Mouse (Mus musculus): ENCODE data around the gene Nrde2. TPM values are rescaled to one million over a fixed set of nuclear protein-coding genes. Genes with fewer than 3 reads are reported as not detected.
"Not testable (repeated sequence)": the region's sequence is repeated elsewhere in the genome, so short reads cannot be mapped to it uniquely, and the experiment has no call there.

Gene Nrde2
- polyA plus RNA-seq, 1 experiment from 2014 or later, result 10.8 TPM

DNA sequence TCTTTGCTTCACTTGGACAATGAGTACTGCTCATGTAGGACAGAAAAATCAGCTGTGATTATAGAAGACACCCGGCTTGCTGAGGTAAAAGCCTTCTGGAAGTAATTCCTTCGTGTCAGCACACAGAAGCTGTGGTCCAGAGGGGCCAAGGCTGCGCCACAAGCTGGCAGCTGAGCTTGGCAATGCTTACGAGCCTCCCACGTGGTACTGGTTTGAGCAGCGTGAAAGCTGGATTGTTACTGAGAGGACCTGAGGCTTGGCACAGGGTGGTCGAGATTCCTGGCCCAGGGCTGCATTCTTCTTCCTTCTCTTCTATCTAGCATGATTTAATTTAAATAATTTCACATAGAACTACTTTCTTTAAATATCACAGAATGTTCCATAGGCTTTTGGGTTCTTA, 37.3 kb upstream of the Nrde2 start:
- H3K9ac ChIP-seq, result no peak overlapping the region
- no peaks in the 10 kb centered on the region for H3K36me3 ChIP-seq
- H3K4me1 ChIP-seq (replicated peaks), result peaks cover 15% of the 10 kb centered on the region
- no peaks in the 10 kb centered on the region for H3K27me3 ChIP-seq (replicated peaks)
- no peak overlapping the region for H3K4me3 ChIP-seq
- no peak overlapping the region for H3K4me2 ChIP-seq
- 64% methylated on average over 7 of the region's 7 CpGs for WGBS
- ATAC-seq (ENCODE audit: insufficient number of reproducible peaks, low FRiP score), result no peak
- H3K27ac ChIP-seq (ENCODE audit: poor library complexity, severe bottlenecking), result no peak overlapping the region
- no peaks in the 10 kb centered on the region for H3K9me3 ChIP-seq (replicated peaks)

DNA sequence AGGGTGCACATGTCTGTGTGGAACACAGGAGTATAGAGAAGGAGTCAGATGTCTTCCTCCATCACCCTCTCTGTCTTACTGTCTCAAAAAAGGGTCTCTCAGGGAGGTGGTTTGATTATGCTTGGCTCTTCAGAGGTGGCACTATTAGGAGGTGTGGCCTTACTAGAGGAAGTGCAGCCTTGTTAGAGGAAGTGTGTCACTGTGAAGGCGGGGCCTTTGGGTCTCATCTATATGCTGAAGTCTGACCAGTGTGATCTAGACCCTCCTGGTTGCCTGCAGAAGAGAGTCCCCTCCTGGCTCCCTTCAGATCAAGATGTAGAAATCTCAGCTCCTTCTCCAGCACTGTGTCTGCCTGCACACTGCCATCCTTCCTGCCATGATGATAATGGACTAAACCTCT, 34.7 kb upstream of the Nrde2 start:
- ATAC-seq (ENCODE audit: insufficient number of reproducible peaks, low FRiP score), result no peak
- Histone ChIP-seq H3K4me3 (no peak overlapping the region), H3K9me3 (replicated peaks) (no peaks in the 10 kb centered on the region), H3K9ac (no peak overlapping the region), H3K4me1 (replicated peaks) (peaks cover 4% of the 10 kb centered on the region; the same call in 1 of the 2 replicates), H3K27ac (ENCODE audit: poor library complexity, severe bottlenecking) (no peak overlapping the region), H3K4me2 (no peak overlapping the region), H3K27me3 (replicated peaks) (no peaks in the 10 kb centered on the region), H3K36me3 (no peaks in the 10 kb centered on the region)
- 76% methylated on average over 1 of the region's 1 CpGs for WGBS

DNA sequence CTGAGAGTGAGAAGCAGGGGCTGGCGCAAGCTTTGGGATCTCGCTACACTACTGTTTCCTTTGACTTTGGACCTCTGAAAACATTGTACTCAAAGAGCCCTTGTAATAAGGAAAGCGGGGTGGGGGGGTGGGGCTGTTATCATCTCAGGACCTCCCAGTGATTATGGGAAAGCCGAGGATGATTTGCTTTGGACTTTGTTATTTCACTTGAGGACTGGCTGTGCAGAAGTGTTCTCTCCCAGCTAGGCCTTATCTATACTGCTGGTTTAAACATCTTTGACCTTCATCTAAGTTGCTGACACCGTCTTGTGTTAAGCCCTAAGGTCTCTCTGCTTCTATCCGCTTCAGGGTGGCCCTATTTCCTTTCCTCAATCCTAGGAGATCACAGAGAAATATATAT, 31.3 kb upstream of the Nrde2 start:
- H3K9ac ChIP-seq, result no peak overlapping the region
- no peaks in the 10 kb centered on the region for H3K9me3 ChIP-seq (replicated peaks)
- H3K4me1 ChIP-seq (replicated peaks), result 0 out of 2 replicates have a peak, but pooled peaks cover 3% of the 10 kb centered on the region
- WGBS, result 66% methylated on average over 6 of the region's 6 CpGs
- no peak overlapping the region for H3K4me2 ChIP-seq
- no peak overlapping the region for H3K27ac ChIP-seq (ENCODE audit: poor library complexity, severe bottlenecking)
- no peak overlapping the region for H3K4me3 ChIP-seq
- H3K36me3 ChIP-seq, result no peaks in the 10 kb centered on the region
- no peak for ATAC-seq (ENCODE audit: insufficient number of reproducible peaks, low FRiP score)
- no peaks in the 10 kb centered on the region for H3K27me3 ChIP-seq (replicated peaks)

DNA sequence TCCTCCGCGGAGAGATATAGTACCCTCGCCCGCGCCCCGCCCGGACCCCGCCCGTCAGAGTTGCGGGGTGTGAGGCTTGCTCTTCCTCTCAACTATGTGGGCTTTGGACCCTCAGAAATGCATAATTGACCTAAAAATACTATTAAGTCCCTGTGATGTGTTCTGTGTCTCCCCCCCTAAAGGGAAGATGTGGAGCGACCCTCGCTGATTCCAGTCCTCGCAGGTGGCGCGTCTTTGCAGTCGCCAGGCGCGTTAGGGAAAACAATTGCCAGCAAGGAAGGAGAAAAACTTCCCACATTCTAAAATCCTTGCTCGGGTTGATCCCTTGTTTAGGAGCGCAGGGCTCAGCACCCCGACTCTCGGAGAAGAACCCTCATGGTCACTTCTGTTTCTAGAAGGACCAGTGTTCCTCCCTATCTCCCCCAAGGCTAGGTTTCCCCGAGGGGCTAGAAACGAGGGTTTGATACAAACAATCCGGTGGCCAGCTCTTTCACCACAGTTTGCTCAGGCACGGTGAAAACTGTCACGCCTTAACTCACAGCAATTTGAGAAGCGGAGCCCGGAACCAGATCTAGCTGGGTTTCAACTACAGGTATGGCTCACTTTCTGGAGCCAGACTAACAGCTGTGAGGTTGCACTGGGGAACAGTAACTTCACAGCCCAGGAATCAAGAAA, 28.4 kb upstream of the Nrde2 start:
- Histone ChIP-seq H3K27me3 (replicated peaks) (no peaks in the 10 kb centered on the region), H3K4me3 (peak overlapping the region; percentile 66), H3K27ac (ENCODE audit: poor library complexity, severe bottlenecking) (peak overlapping the region; percentile 97), H3K4me2 (peak overlapping the region; percentile 76), H3K36me3 (no peaks in the 10 kb centered on the region), H3K9me3 (replicated peaks) (no peaks in the 10 kb centered on the region), H3K9ac (peak overlapping the region; percentile 73), H3K4me1 (replicated peaks) (0 out of 2 replicates have a peak, but pooled peaks cover 3% of the 10 kb centered on the region)
- no peak for ATAC-seq (ENCODE audit: insufficient number of reproducible peaks, low FRiP score)
- WGBS, result 2% methylated on average over 29 of the region's 29 CpGs

GRCm38 (mm10) chr12:100187013-100187755, 27.7 kb upstream of the Nrde2 start:
- under 1% methylated on average over 52 of the region's 52 CpGs for WGBS
- 0 out of 2 replicates have a peak, but pooled peaks cover 3% of the 10 kb centered on the region for H3K4me1 ChIP-seq (replicated peaks)
- ATAC-seq (ENCODE audit: insufficient number of reproducible peaks, low FRiP score), result peak; percentile 99

DNA sequence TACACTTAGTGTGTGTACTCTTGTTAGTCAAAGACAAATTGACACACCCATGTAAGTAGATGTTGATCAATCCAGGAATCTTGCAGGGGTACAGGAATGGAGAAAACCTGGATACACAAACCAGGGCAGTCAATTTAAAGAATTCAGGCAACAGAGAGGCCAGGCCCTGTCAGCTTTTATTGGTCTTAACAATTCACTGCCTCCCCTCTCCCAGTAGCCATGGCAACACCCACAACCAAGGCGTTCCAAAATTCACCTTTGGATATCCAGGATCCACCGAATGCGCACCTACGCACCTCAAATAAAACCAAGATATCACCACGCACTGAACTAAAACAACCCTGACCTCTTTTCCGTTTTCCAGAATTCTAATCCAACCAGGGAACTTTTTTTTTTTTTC, 26.9 kb upstream of the Nrde2 start:
- 17% methylated on average over 6 of the region's 6 CpGs for WGBS

More at GRCm38 (mm10) chr12:100187013-100187755, 27.7 kb upstream of the Nrde2 start:
- H3K9me3 ChIP-seq (replicated peaks), result no peaks in the 10 kb centered on the region
- peak overlapping the region; percentile 82 for H3K4me2 ChIP-seq
- H3K9ac ChIP-seq, result peak overlapping the region; percentile 88
- no peaks in the 10 kb centered on the region for H3K27me3 ChIP-seq (replicated peaks)
- H3K36me3 ChIP-seq, result no peaks in the 10 kb centered on the region
- H3K27ac ChIP-seq (ENCODE audit: poor library complexity, severe bottlenecking), result peak overlapping the region; percentile 97
- H3K4me3 ChIP-seq, result peak overlapping the region; percentile 66

GRCm38 (mm10) chr12:100185897-100186296, 26.4 kb upstream of the Nrde2 start:
- no peak for ATAC-seq (ENCODE audit: insufficient number of reproducible peaks, low FRiP score)
- H3K4me3 ChIP-seq, result no peak overlapping the region
- H3K4me2 ChIP-seq, result no peak overlapping the region
- WGBS, result 66% methylated on average over 7 of the region's 7 CpGs
- H3K27ac ChIP-seq (ENCODE audit: poor library complexity, severe bottlenecking), result no peak overlapping the region
- no peak overlapping the region for H3K9ac ChIP-seq
- H3K36me3 ChIP-seq, result no peaks in the 10 kb centered on the region
- no peaks in the 10 kb centered on the region for H3K27me3 ChIP-seq (replicated peaks)
- 0 out of 2 replicates have a peak, but pooled peaks cover 3% of the 10 kb centered on the region for H3K4me1 ChIP-seq (replicated peaks)
- H3K9me3 ChIP-seq (replicated peaks), result no peaks in the 10 kb centered on the region

More for the DNA sequence above, 26.9 kb upstream of the Nrde2 start:
- 0 out of 2 replicates have a peak, but pooled peaks cover 3% of the 10 kb centered on the region for H3K4me1 ChIP-seq (replicated peaks)
- H3K4me2 ChIP-seq, result peak overlapping the region; percentile 82
- peak overlapping the region; percentile 66 for H3K4me3 ChIP-seq
- H3K27me3 ChIP-seq (replicated peaks), result no peaks in the 10 kb centered on the region
- no peak for ATAC-seq (ENCODE audit: insufficient number of reproducible peaks, low FRiP score)
- H3K36me3 ChIP-seq, result no peaks in the 10 kb centered on the region
- H3K9me3 ChIP-seq (replicated peaks), result no peaks in the 10 kb centered on the region
- H3K27ac ChIP-seq (ENCODE audit: poor library complexity, severe bottlenecking), result peak overlapping the region; percentile 97
- H3K9ac ChIP-seq, result peak overlapping the region; percentile 88

GRCm38 (mm10) chr12:100184976-100185375, 25.5 kb upstream of the Nrde2 start:
- not testable (repeated sequence) for H3K9me3 ChIP-seq (replicated peaks); H3K36me3 ChIP-seq; H3K27ac ChIP-seq (ENCODE audit: poor library complexity, severe bottlenecking); H3K9ac ChIP-seq; ATAC-seq (ENCODE audit: insufficient number of reproducible peaks, low FRiP score); H3K27me3 ChIP-seq (replicated peaks); H3K4me3 ChIP-seq; H3K4me1 ChIP-seq (replicated peaks); H3K4me2 ChIP-seq
- 85% methylated on average over 2 of the region's 2 CpGs for WGBS

DNA sequence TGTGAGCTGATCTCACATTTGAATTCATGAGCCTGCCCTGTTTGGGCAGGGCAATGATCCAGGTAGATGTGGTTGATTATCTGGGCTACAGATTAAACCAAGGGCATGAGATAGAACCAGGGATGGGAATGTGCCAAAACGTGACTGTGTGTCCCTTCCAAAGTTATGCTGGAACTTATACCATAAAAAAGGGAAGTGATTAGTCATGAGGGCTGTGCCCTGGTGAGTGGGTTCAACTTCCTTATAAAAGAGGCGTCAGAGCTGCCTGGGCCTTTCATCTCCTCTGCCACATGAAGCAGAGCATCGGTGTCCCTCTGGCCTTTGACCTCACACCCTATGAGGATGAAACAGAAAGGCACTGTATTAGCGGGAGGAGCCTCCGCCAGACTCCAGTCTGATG, 24.5 kb upstream of the Nrde2 start:
- H3K27ac ChIP-seq (ENCODE audit: poor library complexity, severe bottlenecking), result no peak overlapping the region
- no peak overlapping the region for H3K4me3 ChIP-seq
- H3K4me1 ChIP-seq (replicated peaks), result 0 out of 2 replicates have a peak, but pooled peaks cover 3% of the 10 kb centered on the region
- no peak overlapping the region for H3K9ac ChIP-seq
- ATAC-seq (ENCODE audit: insufficient number of reproducible peaks, low FRiP score), result no peak
- H3K36me3 ChIP-seq, result no peaks in the 10 kb centered on the region
- no peaks in the 10 kb centered on the region for H3K27me3 ChIP-seq (replicated peaks)
- 69% methylated on average over 5 of the region's 5 CpGs for WGBS
- H3K4me2 ChIP-seq, result no peak overlapping the region
- no peaks in the 10 kb centered on the region for H3K9me3 ChIP-seq (replicated peaks)

- Histone ChIP-seq H3K27me3 (replicated peaks) (no peaks in the 10 kb centered on the region), H3K4me2 (no peak overlapping the region), H3K9me3 (replicated peaks) (no peaks in the 10 kb centered on the region), H3K4me1 (replicated peaks) (0 out of 2 replicates have a peak, but pooled peaks cover 3% of the 10 kb centered on the region), H3K27ac (ENCODE audit: poor library complexity, severe bottlenecking) (no peak overlapping the region), H3K36me3 (no peaks in the 10 kb centered on the region), H3K4me3 (no peak overlapping the region), H3K9ac (no peak overlapping the region)
- ATAC-seq (ENCODE audit: insufficient number of reproducible peaks, low FRiP score), result no peak
- 79% methylated on average over 2 of the region's 2 CpGs for WGBS
Observed at GRCm38 (mm10) chr12:100182676-100183075, 23.2 kb upstream of the Nrde2 start.

GRCm38 (mm10) chr12:100180802-100181201, 21.3 kb upstream of the Nrde2 start:
- H3K4me3 ChIP-seq, result no peak overlapping the region
- 80% methylated on average over 13 of the region's 13 CpGs for WGBS
- H3K36me3 ChIP-seq, result no peaks in the 10 kb centered on the region
- H3K4me2 ChIP-seq, result no peak overlapping the region
- H3K4me1 ChIP-seq (replicated peaks), result no peaks in the 10 kb centered on the region
- ATAC-seq (ENCODE audit: insufficient number of reproducible peaks, low FRiP score), result no peak
- no peaks in the 10 kb centered on the region for H3K27me3 ChIP-seq (replicated peaks)
- H3K9ac ChIP-seq, result no peak overlapping the region
- no peak overlapping the region for H3K27ac ChIP-seq (ENCODE audit: poor library complexity, severe bottlenecking)
- no peaks in the 10 kb centered on the region for H3K9me3 ChIP-seq (replicated peaks)
